Mouse (Mus musculus) heart, embryonic 11.5 days (tissue): ENCODE measurements at regions not wholly inside any gene's neighbourhood (a gene's known extent, or its start where the extent isn't known, plus 50 kb on each side); places are given as distances from the start of the nearest gene placed in this dataset.

ENCODE experiments used
- ATAC-seq: fragments of 200-750 bp; cut with Nextera tagmentation; replicated peaks from 2 replicates; pipeline ENCODE4 v1.8.0; 2017; ENCODE audit warnings: moderate library complexity; ENCODE audit not compliant: insufficient number of reproducible peaks, low FRiP score, low TSS enrichment
- H3K27ac ChIP-seq: fragments of 300-500 bp; sonication (generic); 2 replicates; pipeline ENCODE4 v1.5.1; 2014; ENCODE audit warnings: mild to moderate bottlenecking, low read depth, low read length
- H3K27me3 ChIP-seq: fragments of 300-500 bp; sonication (generic); 2 replicates; pipeline ENCODE4 v1.6.1; 2014; ENCODE audit warnings: mild to moderate bottlenecking, low read length, mixed read lengths; ENCODE audit not compliant: control insufficient read depth, insufficient read depth
- H3K36me3 ChIP-seq: fragments of 300-500 bp; sonication (generic); 2 replicates; pipeline ENCODE4 v1.6.1; 2014; ENCODE audit warnings: mild to moderate bottlenecking, low read length, moderate library complexity, mixed read lengths; ENCODE audit not compliant: control insufficient read depth, insufficient read depth
- H3K4me1 ChIP-seq: fragments of 300-500 bp; sonication (generic); 2 replicates; pipeline ENCODE4 v1.6.1; 2014; ENCODE audit warnings: low read length; ENCODE audit not compliant: control insufficient read depth, insufficient read depth
- H3K4me2 ChIP-seq: fragments of 300-500 bp; sonication (generic); 2 replicates; pipeline ENCODE4 v1.6.1; 2014; ENCODE audit warnings: mild to moderate bottlenecking, moderate library complexity
- H3K4me3 ChIP-seq: fragments of 300-500 bp; sonication (generic); 2 replicates; pipeline ENCODE4 v1.5.1; 2014; ENCODE audit warnings: low read depth, low read length
- H3K9ac ChIP-seq: fragments of 300-500 bp; sonication (generic); 2 replicates; pipeline ENCODE4 v1.6.1; 2014; ENCODE audit warnings: mild to moderate bottlenecking, low read depth, low read length, moderate library complexity
- H3K9me3 ChIP-seq: fragments of 300-500 bp; sonication (generic); replicated peaks from 2 replicates; pipeline ENCODE4 v1.6.1; 2016; ENCODE audit warnings: low read length; ENCODE audit not compliant: control insufficient read depth
- WGBS: fragments of 180-500 bp; shearing (Covaris S2); extraction: QIAGEN DNeasy Blood & Tissue Kit; methylation state at CpG from one replicate; pipeline ENCODE4 v1.1.7; 2014; ENCODE audit not compliant: insufficient replicate concordance; 5-methylcytosine and 5-hydroxymethylcytosine counted together

- Histone ChIP-seq H3K4me2 (no peak overlapping the region), H3K27me3 (no peaks in the 10 kb centered on the region), H3K27ac (no peak overlapping the region), H3K4me3 (no peak overlapping the region), H3K4me1 (peaks cover 2% of the 10 kb centered on the region; the same call in 1 of the 2 replicates), H3K36me3 (no peaks in the 10 kb centered on the region), H3K9ac (no peak overlapping the region), H3K9me3 (no peaks in the 10 kb centered on the region)
- ATAC-seq = no peak
- WGBS = 25% methylated on average over 4 of the region's 4 CpGs
These were observed 71.5 kb upstream of the Phactr1 start for GRCm38 (mm10) chr13:42608963-42609362.

- Histone ChIP-seq H3K4me3 (no peak overlapping the region), H3K9ac (no peak overlapping the region), H3K27ac (no peak overlapping the region), H3K27me3 (no peaks in the 10 kb centered on the region), H3K36me3 (no peaks in the 10 kb centered on the region), H3K9me3 (no peaks in the 10 kb centered on the region), H3K4me2 (no peak overlapping the region), H3K4me1 (peaks cover 2% of the 10 kb centered on the region; the same call in 1 of the 2 replicates)
- 66% methylated on average over 4 of the region's 4 CpGs for WGBS
- ATAC-seq = no peak
These were observed 67.1 kb upstream of the Phactr1 start for GRCm38 (mm10) chr13:42613326-42613725.

- H3K9ac ChIP-seq = no peak overlapping the region
- H3K36me3 ChIP-seq = no peaks in the 10 kb centered on the region
- no peak overlapping the region for H3K4me3 ChIP-seq
- no peak overlapping the region for H3K4me2 ChIP-seq
- ATAC-seq = no peak
- WGBS = 67% methylated on average over 5 of the region's 5 CpGs
- no peak overlapping the region for H3K27ac ChIP-seq
- H3K27me3 ChIP-seq = no peaks in the 10 kb centered on the region
- no peaks in the 10 kb centered on the region for H3K9me3 ChIP-seq
- no peaks in the 10 kb centered on the region for H3K4me1 ChIP-seq
These were observed 64.6 kb upstream of the Phactr1 start for GRCm38 (mm10) chr13:42615826-42616225.

- H3K9me3 ChIP-seq = no peaks in the 10 kb centered on the region
- no peaks in the 10 kb centered on the region for H3K4me1 ChIP-seq
- H3K27me3 ChIP-seq = no peaks in the 10 kb centered on the region
- H3K27ac ChIP-seq = no peak overlapping the region
- no peaks in the 10 kb centered on the region for H3K36me3 ChIP-seq
- no peak overlapping the region for H3K4me2 ChIP-seq
- H3K4me3 ChIP-seq = no peak overlapping the region
- WGBS = 68% methylated on average over 6 of the region's 6 CpGs
- no peak for ATAC-seq
- no peak overlapping the region for H3K9ac ChIP-seq
These were observed 63.2 kb upstream of the Phactr1 start for GRCm38 (mm10) chr13:42617225-42617624.

- no peak for ATAC-seq
- no peaks in the 10 kb centered on the region for H3K4me1 ChIP-seq
- no peak overlapping the region for H3K27ac ChIP-seq
- H3K27me3 ChIP-seq = no peaks in the 10 kb centered on the region
- H3K9me3 ChIP-seq = no peaks in the 10 kb centered on the region
- H3K4me3 ChIP-seq = no peak overlapping the region
- H3K36me3 ChIP-seq = no peaks in the 10 kb centered on the region
- H3K4me2 ChIP-seq = no peak overlapping the region
- H3K9ac ChIP-seq = no peak overlapping the region
- 49% methylated on average over 4 of the region's 4 CpGs for WGBS
These were observed 62.6 kb upstream of the Phactr1 start for GRCm38 (mm10) chr13:42617844-42618243.

- no peaks in the 10 kb centered on the region for H3K4me1 ChIP-seq
- 83% methylated on average over 6 of the region's 6 CpGs for WGBS
- ATAC-seq = no peak
These were observed 60.7 kb upstream of the Phactr1 start for GRCm38 (mm10) chr13:42619555-42620280.

GRCm38 (mm10) chr13:42623491-42623890 lies 56.9 kb upstream of the Phactr1 start:
- 48% methylated on average over 5 of the region's 5 CpGs for WGBS
- H3K4me3 ChIP-seq = no peak overlapping the region
- no peak overlapping the region for H3K27ac ChIP-seq
- H3K36me3 ChIP-seq = no peaks in the 10 kb centered on the region
- H3K27me3 ChIP-seq = no peaks in the 10 kb centered on the region
- H3K9me3 ChIP-seq = no peaks in the 10 kb centered on the region
- H3K9ac ChIP-seq = no peak overlapping the region
- H3K4me2 ChIP-seq = no peak overlapping the region
- no peaks in the 10 kb centered on the region for H3K4me1 ChIP-seq
- no peak for ATAC-seq

More at GRCm38 (mm10) chr13:42619555-42620280, 60.7 kb upstream of the Phactr1 start:
- Histone ChIP-seq H3K27me3 (no peaks in the 10 kb centered on the region), H3K9ac (no peak overlapping the region), H3K27ac (no peak overlapping the region), H3K9me3 (no peaks in the 10 kb centered on the region), H3K4me2 (no peak overlapping the region), H3K4me3 (no peak overlapping the region), H3K36me3 (no peaks in the 10 kb centered on the region)
